Mouse (Mus musculus) liver, postnatal 0 days (tissue): ENCODE measurements around the gene Strbp. TPM values are rescaled to one million over a fixed set of nuclear protein-coding genes. Genes with fewer than 3 reads are reported as not detected.
A peak's percentile ranks its signal among the peaks of the same experiment; 100 is the strongest.

Experiments
- ATAC-seq: fragments of 200-750 bp; cut with Nextera tagmentation; 2 replicates; pipeline ENCODE4 v1.8.0; 2017; ENCODE audit warnings: mild to moderate bottlenecking, moderate library complexity
- DNase-seq: peaks from one replicate; pipeline ENCODE4 v3.0.0-alpha.2; 2016
- H3K27ac ChIP-seq: fragments of 300-500 bp; sonication (generic); 2 replicates; pipeline ENCODE4 v1.5.1; 2014; ENCODE audit warnings: antibody characterized with exemption, moderate library complexity, mild to moderate bottlenecking, low read depth
- H3K27me3 ChIP-seq: fragments of 300-500 bp; sonication (generic); 2 replicates; pipeline ENCODE4 v1.6.1; 2014; ENCODE audit warnings: low read length, control low read depth, mixed read lengths; ENCODE audit not compliant: insufficient read depth
- H3K36me3 ChIP-seq: fragments of 300-500 bp; sonication (generic); replicated peaks from 2 replicates; pipeline ENCODE4 v1.6.1; 2014; ENCODE audit warnings: mild to moderate bottlenecking, control low read depth, low read length, moderate library complexity, mixed read lengths; ENCODE audit not compliant: insufficient read depth
- H3K4me1 ChIP-seq: fragments of 300-500 bp; sonication (generic); 2 replicates; pipeline ENCODE4 v1.6.1; 2014; ENCODE audit warnings: antibody characterized with exemption, mild to moderate bottlenecking, control low read depth; ENCODE audit not compliant: insufficient read depth
- H3K4me2 ChIP-seq: fragments of 300-500 bp; sonication (generic); 2 replicates; pipeline ENCODE4 v1.6.1; 2014; ENCODE audit warnings: low read depth, mild to moderate bottlenecking, low read length, moderate library complexity, mixed read lengths
- H3K4me3 ChIP-seq: fragments of 300-500 bp; sonication (generic); 2 replicates; pipeline ENCODE4 v1.5.1; 2014; ENCODE audit warnings: low read depth, low read length
- H3K9ac ChIP-seq: fragments of 300-500 bp; sonication (generic); replicated peaks from 2 replicates; pipeline ENCODE4 v1.6.1; 2014; ENCODE audit warnings: mild to moderate bottlenecking, moderate library complexity
- H3K9me3 ChIP-seq: fragments of 300-500 bp; sonication (generic); 2 replicates; pipeline ENCODE4 v1.6.1; 2016; ENCODE audit warnings: mild to moderate bottlenecking, control low read depth, low read length, mixed read lengths
- CTCF ChIP-seq: sonication (generic); IDR thresholded peaks from 2 replicates; pipeline ENCODE4 v1.5.1; 2016; ENCODE audit warnings: antibody characterized with exemption, low read depth
- EP300 ChIP-seq: IDR thresholded peaks from 2 replicates; pipeline ENCODE4 v1.6.1; 2016; ENCODE audit warnings: antibody characterized with exemption, low read depth, mild to moderate bottlenecking
- WGBS: fragments of 180-500 bp; shearing (Covaris S2); extraction: QIAGEN DNeasy Blood & Tissue Kit; methylation state at CpG from one replicate; pipeline ENCODE4 v1.1.7; 2014; ENCODE audit not compliant: insufficient replicate concordance; 5-methylcytosine and 5-hydroxymethylcytosine counted together
- microRNA-seq: library from miRNA; unstranded; fragments of <30 nt; microRNA quantifications from one replicate; pipeline ENCODE4, GENCODE M21; 2016
- polyA plus RNA-seq: library from polyadenylated mRNA; unstranded; fragments of >200 nt; fragmentation: Nextera tagmentation; extraction: Ambion mirVana; gene quantifications from 2 replicates; pipeline ENCODE4 v1.2.1, GENCODE M21; 2015

The Strbp gene
- polyA plus RNA-seq, 1 experiment from 2014 or later, result 14.6 TPM

DNA sequence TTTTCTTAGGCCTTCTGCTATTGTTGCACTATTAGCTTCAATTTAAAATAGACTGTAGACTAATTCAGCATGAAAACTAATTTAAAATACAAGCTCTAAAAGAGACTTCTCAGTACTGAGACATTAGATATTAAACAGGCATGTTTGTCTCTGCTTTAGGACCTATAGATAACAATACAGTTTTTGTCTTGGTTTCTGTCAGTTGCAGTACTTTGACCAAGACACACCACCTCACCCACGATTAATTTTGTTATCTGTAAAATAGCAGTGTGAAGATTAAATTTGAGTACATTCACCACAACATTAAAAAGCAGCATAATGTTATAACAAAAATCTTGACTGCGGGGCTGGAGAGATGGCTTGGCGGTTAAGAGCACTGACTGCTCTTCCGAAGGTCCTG is 237.4 kb downstream of the Strbp start:
- no peak for ATAC-seq
- 79% methylated on average over 4 of the region's 4 CpGs for WGBS
- no peak overlapping the region for H3K4me2 ChIP-seq

DNA sequence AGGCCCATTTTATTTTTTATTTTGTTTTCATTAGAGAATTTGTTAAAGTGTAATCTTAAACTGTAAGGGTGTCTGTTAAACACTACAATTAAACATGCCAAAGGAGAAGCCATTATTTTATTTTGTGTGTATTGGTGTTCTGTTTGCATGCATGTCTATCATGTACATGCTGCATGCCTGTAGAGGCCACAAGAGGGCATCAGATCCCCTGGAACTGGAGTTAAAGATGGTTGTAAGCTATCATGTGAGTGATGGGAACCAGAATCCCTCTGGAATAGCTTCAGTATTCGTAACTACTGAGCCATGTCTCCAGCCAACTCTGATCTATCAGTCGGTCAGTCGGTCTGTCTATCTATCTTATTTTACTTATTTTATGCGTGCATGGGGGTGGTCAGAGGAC is 243.0 kb downstream of the Strbp start:
- no peak for DNase-seq
- TF ChIP-seq EP300 (no peak), CTCF (peak; percentile 48)
- Histone ChIP-seq H3K4me3 (no peak overlapping the region), H3K27me3 (no peaks in the 10 kb centered on the region), H3K36me3 (no peaks in the 10 kb centered on the region), H3K27ac (no peak overlapping the region), H3K4me2 (no peak overlapping the region), H3K9ac (no peak overlapping the region), H3K4me1 (no peaks in the 10 kb centered on the region), H3K9me3 (no peaks in the 10 kb centered on the region)
- WGBS, result 93% methylated on average over 4 of the region's 4 CpGs
- ATAC-seq, result no peak

More for the DNA sequence above, 237.4 kb downstream of the Strbp start:
- TF ChIP-seq EP300 (0 out of 2 replicates have a peak, but pooled peaks have one; percentile 8), CTCF (no peak)
- H3K27me3 ChIP-seq, result no peaks in the 10 kb centered on the region
- no peak overlapping the region for H3K27ac ChIP-seq
- H3K9ac ChIP-seq, result no peak overlapping the region
- no peaks in the 10 kb centered on the region for H3K9me3 ChIP-seq
- H3K36me3 ChIP-seq, result peaks cover 10% of the 10 kb centered on the region; the same call in 1 of the 2 replicates
- DNase-seq, result no peak
- no peaks in the 10 kb centered on the region for H3K4me1 ChIP-seq
- H3K4me3 ChIP-seq, result no peak overlapping the region

DNA sequence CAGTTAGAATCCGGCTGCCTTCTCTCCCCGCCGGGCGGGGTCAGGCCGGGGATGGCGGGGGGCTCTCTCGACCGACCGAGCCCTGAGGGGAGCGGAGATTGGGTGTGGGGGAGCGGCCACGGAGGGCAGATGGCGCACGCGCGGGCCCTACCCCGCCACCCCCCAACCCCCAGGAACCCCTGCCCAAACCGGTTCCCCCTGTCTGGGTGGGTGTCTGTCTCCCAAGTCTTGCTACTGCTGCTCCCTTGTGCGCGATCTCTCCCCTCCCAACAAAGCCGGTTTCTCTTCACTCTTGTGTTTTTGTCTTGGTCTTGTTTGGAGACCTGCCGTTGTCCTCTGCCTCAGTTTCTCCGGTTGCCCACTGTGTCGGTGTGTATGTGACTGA is 251.3 kb downstream of the Strbp start:
- Histone ChIP-seq H3K4me1 (peaks cover 18% of the 10 kb centered on the region; the same call in 1 of the 2 replicates), H3K9ac (peak overlapping the region; percentile 95), H3K4me2 (peak overlapping the region; percentile 85), H3K4me3 (peak overlapping the region; percentile 95), H3K27me3 (no peaks in the 10 kb centered on the region), H3K36me3 (no peaks in the 10 kb centered on the region), H3K27ac (peak overlapping the region; percentile 84), H3K9me3 (no peaks in the 10 kb centered on the region)
- DNase-seq, result no peak
- TF ChIP-seq EP300 (no peak), CTCF (no peak)
- peak; percentile 62 for ATAC-seq
- 2% methylated on average over 10 of the region's 24 CpGs for WGBS

DNA sequence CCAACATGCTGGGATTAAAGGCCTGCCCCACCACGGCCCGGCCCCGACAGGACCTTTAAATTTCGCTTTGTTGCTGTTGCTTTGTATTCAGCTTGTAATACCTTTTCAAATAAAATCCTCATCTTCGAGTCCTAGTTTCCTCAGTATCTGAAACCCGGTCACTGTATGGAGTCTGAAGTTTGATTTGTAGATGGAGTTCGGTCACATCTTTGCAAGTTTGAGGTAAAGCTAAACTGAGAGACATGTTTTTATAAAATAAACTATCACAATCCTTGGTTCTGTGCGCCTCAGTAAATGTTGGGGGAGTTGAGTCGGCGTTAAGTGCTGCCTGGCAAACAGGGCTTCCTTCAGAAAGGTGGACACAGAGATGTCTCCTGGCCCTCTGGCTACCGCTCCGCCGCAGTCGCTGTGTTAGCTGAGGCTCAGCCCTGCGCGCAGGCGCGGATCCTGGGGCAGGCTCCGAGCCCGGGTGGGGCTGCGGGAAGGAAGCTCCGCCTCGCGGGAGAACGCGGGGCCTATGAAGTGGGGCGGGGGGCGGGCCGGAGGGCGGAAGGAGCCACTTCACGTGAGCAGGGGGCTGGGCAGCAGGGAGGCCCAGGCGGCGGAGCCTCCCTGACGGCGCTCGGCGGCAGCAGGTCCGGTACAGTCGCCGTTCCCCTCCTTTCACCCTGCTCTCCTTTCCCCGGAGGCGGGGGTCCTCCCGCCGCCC is 251.8 kb downstream of the Strbp start:
- WGBS, result 9% methylated on average over 43 of the region's 44 CpGs
- Histone ChIP-seq H3K27ac (peak overlapping the region; percentile 84), H3K9me3 (no peaks in the 10 kb centered on the region), H3K4me1 (peaks cover 22% of the 10 kb centered on the region; the same call in 1 of the 2 replicates), H3K9ac (peak overlapping the region; percentile 95), H3K4me2 (peak overlapping the region; percentile 85), H3K27me3 (no peaks in the 10 kb centered on the region), H3K4me3 (peak overlapping the region; percentile 95), H3K36me3 (no peaks in the 10 kb centered on the region)
- ATAC-seq (peak; percentile 98), DNase-seq (peak; percentile 96)
- TF ChIP-seq CTCF, result peak; percentile 8; the same call in 1 of the 2 replicates
- TF ChIP-seq EP300, result no peak

DNA sequence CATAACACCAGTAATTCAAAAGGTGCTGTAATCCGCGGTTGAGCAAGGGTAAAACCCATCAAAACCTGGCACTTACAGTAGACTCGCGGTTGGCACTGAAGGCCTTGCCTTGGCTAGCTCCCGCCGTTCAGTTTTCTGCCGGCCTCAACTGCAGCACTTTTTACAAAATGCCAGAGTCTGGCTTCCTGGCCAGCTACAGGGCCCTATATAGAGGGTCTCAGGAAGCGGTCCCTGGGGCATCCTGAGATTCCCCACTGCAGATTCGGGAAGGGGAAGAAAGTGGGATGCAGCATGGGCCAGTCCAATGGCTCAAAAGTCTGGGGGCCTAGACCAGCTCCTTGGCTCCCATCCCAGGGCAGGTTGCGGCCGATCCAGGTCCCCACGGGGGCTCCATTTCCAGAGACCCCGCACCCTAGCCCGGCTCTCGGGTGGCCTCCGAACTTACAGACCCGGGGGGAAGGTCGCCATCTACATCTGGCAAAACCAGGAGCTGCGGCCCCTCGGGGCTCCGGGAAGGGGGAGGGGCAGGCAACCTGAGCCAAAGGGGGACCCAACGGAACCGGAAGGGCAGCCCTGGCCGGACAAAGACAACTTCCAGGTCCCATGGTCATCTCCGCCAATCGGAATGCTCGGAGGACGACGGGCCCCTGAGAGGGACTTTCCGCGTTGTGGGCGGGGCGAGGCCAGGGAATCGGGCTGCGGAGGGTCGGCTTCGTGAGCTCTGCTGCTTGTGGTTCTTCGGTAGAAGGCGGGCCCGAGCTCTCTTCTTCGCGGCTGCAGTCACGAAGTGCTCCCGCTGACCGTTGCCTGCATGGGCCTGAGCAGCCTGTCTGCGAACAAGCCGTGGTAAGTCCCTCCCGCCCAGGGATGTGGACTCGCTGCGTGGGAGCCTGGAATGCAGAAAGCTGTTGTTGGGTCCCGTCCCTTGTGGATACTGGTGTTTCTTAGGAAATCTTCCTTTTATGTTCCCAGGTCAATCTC is 260.8 kb downstream of the Strbp start, which contains the start of the genes Zbtb26, Zbtb6 and Rabgap1:
Gene Zbtb26 (minus strand): TSS at position 525 of the 981 bp plus-strand sequence.
Gene Zbtb6 (minus strand): TSS at position 561 of the 981 bp plus-strand sequence.
Gene Rabgap1 (plus strand): TSS at position 669 of the 981 bp plus-strand sequence.
- ATAC-seq, result peak; percentile 99
- Histone ChIP-seq H3K36me3 (no peaks in the 10 kb centered on the region), H3K4me3 (peak within 1 kb of the TSS; percentile 96), H3K27me3 (no peaks in the 10 kb centered on the region), H3K4me1 (peaks cover 23% of the 10 kb centered on the region), H3K4me2 (peak within 1 kb of the TSS; percentile 88), H3K9me3 (no peaks in the 10 kb centered on the region), H3K27ac (peak within 1 kb of the TSS; percentile 92), H3K9ac (peak within 1 kb of the TSS; percentile 93)
- WGBS, result under 1% methylated on average over 50 of the region's 51 CpGs
- TF ChIP-seq EP300 (peak; percentile 37; the same call in 1 of the 2 replicates), CTCF (no peak)
- DNase-seq, result peak; percentile 96

Small RNAs within 50 kb of the gene (microRNA-seq; reads per million reads assigned to microRNA genes)
- gene Mir5128, result 1.2 reads per million

Other genes with a start within 250 kb of the Strbp start
- 0.08 and 0.09 TPM in 2 replicates for gene Gpr21, start 187.5 kb downstream of the Strbp start, polyA plus RNA-seq
- gene Crb2, start 72.4 kb upstream of the Strbp start, polyA plus RNA-seq, result 0.16 and 0.19 TPM in 2 replicates